Mouse (Mus musculus) CH12.LX (cell line): Measurements from ENCODE around the gene Gm20538. TPM values are rescaled to one million over a fixed set of nuclear protein-coding genes. Genes with fewer than 3 reads are reported as not detected.

Source experiments
- DNase-seq: peaks from one replicate; pipeline ENCODE4 v3.0.0-alpha.2; 2013; ENCODE audit errors: extremely low read depth
- H3K27ac ChIP-seq: 2 replicates; pipeline ENCODE4 v1.5.1; 2012; ENCODE audit warnings: low read depth, mild to moderate bottlenecking, control low read depth, moderate library complexity; ENCODE audit not compliant: insufficient read depth
- H3K27me3 ChIP-seq: replicated peaks from 2 replicates; pipeline ENCODE3; 2012; ENCODE audit warnings: inconsistent platforms
- H3K36me3 ChIP-seq, 2 experiments: replicated peaks in 1 of 2; 2 replicates each; pipeline versions ENCODE3 to v1.6.1; 2012; ENCODE audit warnings: inconsistent platforms in 1 of 2, low read length in 1 of 2, mild to moderate bottlenecking in 1 of 2, mixed read lengths in 1 of 2, moderate library complexity in 1 of 2; ENCODE audit not compliant: control insufficient read depth in 1 of 2, insufficient read depth in 1 of 2
- H3K4me1 ChIP-seq, 2 experiments: 2 replicates each; pipeline ENCODE4 v1.6.1; 2012; ENCODE audit warnings: inconsistent platforms in 1 of 2, moderate library complexity in 1 of 2; ENCODE audit not compliant: insufficient read depth in 2 of 2, control insufficient read depth in 1 of 2
- H3K4me2 ChIP-seq: 2 replicates; pipeline ENCODE4 v1.6.1; 2012; ENCODE audit warnings: low read depth, mild to moderate bottlenecking, control low read depth; ENCODE audit not compliant: poor library complexity, insufficient read depth, severe bottlenecking
- H3K4me3 ChIP-seq, 3 experiments: fragments of 150-350 bp in 1 of 3; sonication (generic) in 1 of 3; replicated peaks in 1 of 3; 2 replicates each; pipeline versions ENCODE3 to v1.5.1; 2011 to 2012; ENCODE audit warnings: low read depth in 2 of 3, low read length in 2 of 3, mild to moderate bottlenecking in 2 of 3, moderate library complexity in 2 of 3, control low read depth in 1 of 3, improper control_type of control experiment in 1 of 3, inconsistent platforms in 1 of 3, mixed read lengths in 1 of 3; ENCODE audit not compliant: poor library complexity in 1 of 3
- H3K79me2 ChIP-seq: replicated peaks from 2 replicates; pipeline ENCODE4 v1.6.1; 2012; ENCODE audit warnings: mild to moderate bottlenecking, moderate library complexity; ENCODE audit not compliant: control insufficient read depth, poor library complexity, insufficient read depth, severe bottlenecking; ENCODE audit errors: extremely low read depth
- H3K9ac ChIP-seq: 2 replicates; pipeline ENCODE4 v1.6.1; 2012; ENCODE audit warnings: low read depth, mild to moderate bottlenecking, control low read depth, moderate library complexity; ENCODE audit not compliant: insufficient read depth
- H3K9me3 ChIP-seq: replicated peaks from 2 replicates; pipeline ENCODE3; 2012; ENCODE audit warnings: low read length, inconsistent platforms, mixed read lengths
- BHLHE40 ChIP-seq: IDR thresholded peaks from 2 replicates; pipeline ENCODE4 v1.6.1; 2011; ENCODE audit warnings: mild to moderate bottlenecking, low read depth, low read length, improper control_type of control experiment
- CHD2 ChIP-seq: IDR thresholded peaks from 2 replicates; pipeline ENCODE4 v1.6.1; 2011; ENCODE audit warnings: low read length, improper control_type of control experiment
- CTCF ChIP-seq, 2 experiments: IDR thresholded peaks in 1 of 2; conservative IDR thresholded peaks in 1 of 2; 2 replicates each; pipeline ENCODE4 v1.5.1; 2011 to 2012; ENCODE audit warnings: low read depth in 2 of 2, low read length in 2 of 2, improper control_type of control experiment in 1 of 2, inconsistent platforms in 1 of 2, mild to moderate bottlenecking in 1 of 2, moderate library complexity in 1 of 2
- EP300 ChIP-seq: IDR thresholded peaks from 2 replicates; pipeline ENCODE4 v1.6.1; 2011; ENCODE audit warnings: low read length, improper control_type of control experiment
- ETS1 ChIP-seq: conservative IDR thresholded peaks from 2 replicates; pipeline ENCODE4 v1.6.1; 2012; ENCODE audit warnings: low read depth, mild to moderate bottlenecking, inconsistent platforms, low read length, improper control_type of control experiment, moderate library complexity
- GABPA ChIP-seq: IDR thresholded peaks from 2 replicates; pipeline ENCODE4 v1.6.1; 2012; ENCODE audit warnings: low read depth, low read length, improper control_type of control experiment, inconsistent platforms; ENCODE audit not compliant: insufficient replicate concordance
- HCFC1 ChIP-seq: IDR thresholded peaks from 2 replicates; pipeline ENCODE4 v1.6.1; 2012; ENCODE audit warnings: low read depth, mild to moderate bottlenecking, inconsistent platforms, low read length, improper control_type of control experiment
- IRF4 ChIP-seq: IDR thresholded peaks from 2 replicates; pipeline ENCODE4 v1.6.1; 2014; ENCODE audit warnings: low read depth, mild to moderate bottlenecking, inconsistent platforms, low read length, improper control_type of control experiment
- JUN ChIP-seq: IDR thresholded peaks from 2 replicates; pipeline ENCODE4 v1.6.1; 2011; ENCODE audit warnings: low read depth, mild to moderate bottlenecking, low read length, improper control_type of control experiment, moderate library complexity; ENCODE audit not compliant: insufficient read depth
- JUND ChIP-seq: conservative IDR thresholded peaks from 2 replicates; pipeline ENCODE4 v1.6.1; 2011; ENCODE audit warnings: low read depth, low read length, improper control_type of control experiment
- KAT2A ChIP-seq: IDR thresholded peaks from 2 replicates; pipeline ENCODE4 v1.6.1; 2012; ENCODE audit warnings: low read length, improper control_type of control experiment, inconsistent platforms; ENCODE audit not compliant: insufficient replicate concordance
- MAFK ChIP-seq: IDR thresholded peaks from 2 replicates; pipeline ENCODE4 v1.6.1; 2011; ENCODE audit warnings: low read length, improper control_type of control experiment; ENCODE audit not compliant: insufficient replicate concordance
- MAZ ChIP-seq: IDR thresholded peaks from 2 replicates; pipeline ENCODE4 v1.6.1; 2012; ENCODE audit warnings: low read depth, mild to moderate bottlenecking, inconsistent platforms, low read length, improper control_type of control experiment, moderate library complexity
- MEF2A ChIP-seq: IDR thresholded peaks from 2 replicates; pipeline ENCODE4 v1.6.1; 2014; ENCODE audit warnings: low read depth, mild to moderate bottlenecking, inconsistent platforms, low read length, improper control_type of control experiment, borderline replicate concordance
- MXI1 ChIP-seq: IDR thresholded peaks from 2 replicates; pipeline ENCODE4 v1.6.1; 2011; ENCODE audit warnings: mild to moderate bottlenecking, low read depth, low read length, improper control_type of control experiment
- MYC ChIP-seq: IDR thresholded peaks from 2 replicates; pipeline ENCODE4 v1.6.1; 2011; ENCODE audit warnings: low read depth, mild to moderate bottlenecking, improper control_type of control experiment, low read length
- NELFE ChIP-seq: IDR thresholded peaks from 2 replicates; pipeline ENCODE4 v1.6.1; 2011; ENCODE audit warnings: low read depth, low read length, improper control_type of control experiment
- POLR2A ChIP-seq: IDR thresholded peaks from 2 replicates; pipeline ENCODE4 v1.6.1; 2011; ENCODE audit warnings: low read depth, mild to moderate bottlenecking, improper control_type of control experiment, low read length
- RAD21 ChIP-seq: IDR thresholded peaks from 2 replicates; pipeline ENCODE4 v1.6.1; 2011; ENCODE audit warnings: low read depth, mild to moderate bottlenecking, low read length, improper control_type of control experiment, moderate library complexity
- RCOR1 ChIP-seq: conservative IDR thresholded peaks from 2 replicates; pipeline ENCODE4 v1.6.1; 2012; ENCODE audit warnings: low read depth, mild to moderate bottlenecking, inconsistent platforms, low read length, improper control_type of control experiment
- SIN3A ChIP-seq: IDR thresholded peaks from 2 replicates; pipeline ENCODE4 v1.6.1; 2012; ENCODE audit warnings: low read length, improper control_type of control experiment, inconsistent platforms
- SMC3 ChIP-seq: IDR thresholded peaks from 2 replicates; pipeline ENCODE4 v1.6.1; 2011; ENCODE audit warnings: low read depth, low read length, improper control_type of control experiment
- TBP ChIP-seq: conservative IDR thresholded peaks from 2 replicates; pipeline ENCODE4 v1.6.1; 2011; ENCODE audit warnings: low read depth, low read length, improper control_type of control experiment
- UBTF ChIP-seq: IDR thresholded peaks from 2 replicates; pipeline ENCODE4 v1.6.1; 2012; ENCODE audit warnings: low read depth, mild to moderate bottlenecking, inconsistent platforms, low read length, improper control_type of control experiment, moderate library complexity
- USF1 ChIP-seq: IDR thresholded peaks from 2 replicates; pipeline ENCODE4 v1.6.1; 2014; ENCODE audit warnings: low read depth, mild to moderate bottlenecking, inconsistent platforms, low read length, improper control_type of control experiment
- USF2 ChIP-seq: conservative IDR thresholded peaks from 2 replicates; pipeline ENCODE4 v1.6.1; 2011; ENCODE audit warnings: low read depth, low read length, improper control_type of control experiment
- ZC3H11A ChIP-seq: IDR thresholded peaks from 2 replicates; pipeline ENCODE4 v1.6.1; 2012; ENCODE audit warnings: low read depth, mild to moderate bottlenecking, inconsistent platforms, low read length, improper control_type of control experiment
- ZKSCAN1 ChIP-seq: IDR thresholded peaks from 2 replicates; pipeline ENCODE4 v1.6.1; 2012; ENCODE audit warnings: low read depth, inconsistent platforms, low read length, improper control_type of control experiment, borderline replicate concordance
- ZMIZ1 ChIP-seq: IDR thresholded peaks from 2 replicates; pipeline ENCODE4 v1.6.1; 2012; ENCODE audit warnings: low read depth, mild to moderate bottlenecking, inconsistent platforms, low read length, improper control_type of control experiment
- ZNF384 ChIP-seq: IDR thresholded peaks from 2 replicates; pipeline ENCODE4 v1.6.1; 2012; ENCODE audit warnings: low read depth, low read length, improper control_type of control experiment, inconsistent platforms
- dilution Hi-C: fragments of 300-500 bp; cut with MboI; formaldehyde crosslinking; loops from 2 replicates; pipeline ENCODE4 v1.14.3; 2020; ENCODE audit warnings: low sequenced_read_pairs; ENCODE audit not compliant: extremely low pct_unique_long_range_greater_than_20kb, extremely low pct_ligation_motif_present
- in situ Hi-C: fragments of 300-500 bp; cut with MboI; formaldehyde crosslinking; loops from 3 replicates; pipeline ENCODE4 v1.14.3; 2019; ENCODE audit warnings: low sequenced_read_pairs, low pct_ligation_motif_present, low pct_unique_long_range_greater_than_20kb, mixed read lengths
- polyA plus RNA-seq: library from polyadenylated mRNA; unstranded; fragments of >175 nt; gene quantifications from 2 replicates; pipeline ENCODE4 v1.2.1, GENCODE M21; 2012; ENCODE audit warnings: low read depth; ENCODE audit not compliant: insufficient read length
- total RNA-seq, 2 experiments: library from RNA; depleted of rRNA; stranded (reverse); fragments of 300-350 nt in 1 of 2; fragments of >200 nt in 1 of 2; gene quantifications; 2 replicates each; pipeline ENCODE4 v1.2.3; 2012 to 2014

The Gm20538 gene
- total and polyA plus RNA-seq, 3 experiments = 1.7 TPM; not detected in 2

DNA sequence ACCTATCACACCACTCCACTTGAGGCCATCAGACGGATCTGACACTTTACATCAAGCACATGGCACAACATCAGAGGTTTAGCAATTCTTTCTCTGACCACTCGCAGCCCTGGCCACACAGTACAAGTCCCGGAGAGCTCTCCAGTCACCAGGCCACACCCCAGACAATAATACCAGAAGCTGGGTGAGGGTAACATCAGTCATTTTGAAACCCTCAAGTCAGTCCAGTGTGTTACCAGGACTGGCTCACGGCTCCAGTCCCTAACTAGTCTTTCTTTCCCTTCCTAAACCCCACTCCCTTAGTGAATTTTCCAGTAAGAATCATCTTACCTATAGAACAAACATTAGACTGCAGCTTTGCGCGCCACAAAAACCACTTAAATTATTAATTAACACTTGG is 22.6 kb downstream of the Gm20538 start:
- H3K36me3 ChIP-seq = peaks cover 0 to 18% of the 10 kb centered on the region in 2 experiments
- H3K4me2 ChIP-seq = no peak overlapping the region
- dilution Hi-C loops = no loop called here
- H3K4me3 ChIP-seq = no peak overlapping the region
- no peak overlapping the region for H3K27ac ChIP-seq
- in situ Hi-C loops = loop anchor here (5.0 kb wide), 1 partner anchor 53 kb away; no protein-coding TSS in a partner anchor
- peaks cover 6 to 18% of the 10 kb centered on the region in 2 experiments for H3K4me1 ChIP-seq
- no peaks in the 10 kb centered on the region for H3K27me3 ChIP-seq
- H3K9me3 ChIP-seq = no peaks in the 10 kb centered on the region
- no peak for DNase-seq
- TF ChIP-seq JUND = peak; percentile 59; the same call in 1 of the 2 replicates
- no peak for TF ChIP-seq ZMIZ1
- no peak for TF ChIP-seq CTCF (conservative IDR thresholded peaks at IDR 0.05 in 1 of 2, IDR thresholded peaks at IDR 0.05 in 1 of 2; ENCODE audit: low read depth in 2 of 2, low read length in 2 of 2)
- no peak for TF ChIP-seq USF1
- no peak for TF ChIP-seq HCFC1
- TF ChIP-seq CHD2 = no peak
- no peak for TF ChIP-seq RCOR1
- no peak for TF ChIP-seq MXI1
- TF ChIP-seq SMC3 = no peak
- TF ChIP-seq RAD21 = no peak
- TF ChIP-seq ZC3H11A = no peak
- no peak for TF ChIP-seq MAZ
- no peak for TF ChIP-seq POLR2A
- no peak for TF ChIP-seq GABPA
- TF ChIP-seq KAT2A = no peak
- TF ChIP-seq NELFE = no peak
- TF ChIP-seq MEF2A = no peak
- TF ChIP-seq SIN3A = no peak
- TF ChIP-seq TBP = no peak
- TF ChIP-seq MAFK = no peak
- peak; percentile 92 for TF ChIP-seq IRF4
- peak; percentile 65 for TF ChIP-seq EP300
- TF ChIP-seq BHLHE40 = no peak
- no peak for TF ChIP-seq MYC
- no peak for TF ChIP-seq UBTF
- TF ChIP-seq ZKSCAN1 = no peak
- TF ChIP-seq USF2 = no peak
- TF ChIP-seq ETS1 = no peak
- TF ChIP-seq ZNF384 = no peak
- 0 out of 2 replicates have a peak, but pooled peaks have one; percentile 8 for TF ChIP-seq JUN
- TF ChIP-seq, all 38 proteins: peak for 4
- Histone ChIP-seq H3K79me2 (no peaks in the 10 kb centered on the region), H3K9ac (no peak overlapping the region)
